Mouse (Mus musculus) ES-CJ7 (cell line): ENCODE measurements at regions not wholly inside any gene's neighbourhood (a gene's known extent, or its start where the extent isn't known, plus 50 kb on each side); places are given as distances from the start of the nearest gene placed in this dataset.

ENCODE experiments used
- DNase-seq: peaks from one replicate; pipeline ENCODE4 v3.0.0; 2011; ENCODE audit warnings: low read depth, low spot score

- no peak for DNase-seq
These were observed 234.9 kb downstream of the Gm5426 start for GRCm38 (mm10) chr10:96371321-96371653.

DNA sequence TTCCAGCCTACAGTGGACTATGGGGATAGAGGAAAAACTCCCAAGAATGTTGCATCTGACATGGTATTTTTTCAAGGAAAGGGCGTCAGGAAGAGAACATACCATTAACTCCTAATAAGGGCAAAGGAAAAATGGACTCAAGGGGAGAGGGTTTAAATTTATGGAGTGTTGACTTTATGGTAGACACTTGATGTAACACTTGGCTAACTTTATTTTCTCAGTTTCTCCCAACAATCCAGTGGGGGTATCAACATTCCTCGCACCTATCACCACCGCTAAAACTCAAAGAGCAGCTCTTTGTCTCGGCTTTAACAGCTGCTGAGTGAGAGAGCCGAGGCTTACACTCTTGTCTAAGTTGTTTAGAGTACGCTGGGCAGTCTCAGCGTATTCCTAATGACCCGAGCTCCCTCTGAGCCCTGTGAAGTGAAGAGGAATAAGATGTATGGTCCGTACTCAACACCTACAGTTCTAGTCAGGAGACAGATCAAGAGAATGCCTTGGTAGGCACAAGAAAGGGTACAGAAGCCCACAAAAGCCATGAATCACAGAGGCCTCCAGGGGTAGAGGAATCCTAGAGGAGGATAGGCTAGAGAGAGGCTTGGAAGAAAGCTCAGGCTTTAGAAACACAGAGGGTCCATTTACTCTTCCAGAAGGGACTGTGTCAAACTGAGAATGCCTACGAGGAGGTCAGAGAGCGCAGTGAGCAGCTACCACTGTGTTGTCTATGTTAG is 236.4 kb downstream of the Gm5426 start:
- DNase-seq, result no peak

DNA sequence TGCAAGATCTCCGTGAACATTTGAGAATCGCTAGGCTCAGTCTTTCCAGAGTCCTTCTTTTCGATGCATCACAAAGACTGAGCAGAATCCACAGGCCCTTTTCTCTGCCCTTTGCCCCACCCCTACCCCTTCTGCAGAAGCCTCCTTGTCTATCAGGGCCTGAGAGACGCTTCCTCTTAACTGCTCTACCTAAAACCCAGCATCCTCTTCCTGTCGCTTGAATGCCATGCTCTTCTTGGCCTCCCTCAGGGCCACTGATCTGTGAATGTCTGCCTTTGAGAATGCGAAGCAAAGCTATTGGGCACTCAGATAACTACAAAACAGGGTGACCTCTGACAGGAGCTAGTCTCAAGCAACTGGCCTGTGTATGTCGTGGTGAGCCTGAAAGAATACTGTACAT is 237.1 kb downstream of the Gm5426 start:
- DNase-seq, result no peak

DNA sequence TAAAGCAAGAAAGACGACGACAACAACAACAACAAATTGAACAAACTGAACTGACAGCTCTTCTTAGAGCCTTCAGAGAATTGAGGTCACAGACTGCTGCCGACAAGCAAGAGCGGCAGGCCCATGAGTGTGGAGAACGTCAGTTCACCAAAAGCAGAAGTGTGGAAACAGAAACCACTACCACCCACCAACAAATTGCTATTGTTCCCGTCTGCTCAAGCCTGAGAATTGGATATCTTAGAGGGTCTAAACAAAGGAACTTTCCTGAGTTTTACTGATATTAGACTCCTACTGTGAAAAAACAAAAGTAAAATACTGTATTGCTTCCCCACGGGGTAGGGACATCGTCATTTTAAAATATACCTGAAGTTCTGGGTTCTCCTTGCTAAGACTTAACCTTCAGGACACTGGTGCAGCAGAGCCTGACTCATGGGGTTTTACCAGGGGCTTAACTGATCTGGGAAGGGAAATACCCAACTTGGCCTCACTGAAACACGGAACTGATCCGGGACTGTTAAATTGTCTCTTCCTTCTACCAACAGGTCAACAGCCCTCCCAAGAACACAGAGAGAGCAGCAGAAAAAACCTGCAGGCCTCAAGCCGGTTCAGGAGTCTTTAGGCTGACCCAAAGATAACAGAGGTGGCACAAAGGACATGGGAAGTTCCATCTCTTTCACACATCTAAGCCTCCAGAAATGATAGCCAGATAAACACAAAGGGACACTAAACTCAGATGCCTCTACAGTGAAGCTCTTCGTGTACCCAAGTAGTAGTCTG is 238.1 kb downstream of the Gm5426 start:
- DNase-seq, result no peak

DNA sequence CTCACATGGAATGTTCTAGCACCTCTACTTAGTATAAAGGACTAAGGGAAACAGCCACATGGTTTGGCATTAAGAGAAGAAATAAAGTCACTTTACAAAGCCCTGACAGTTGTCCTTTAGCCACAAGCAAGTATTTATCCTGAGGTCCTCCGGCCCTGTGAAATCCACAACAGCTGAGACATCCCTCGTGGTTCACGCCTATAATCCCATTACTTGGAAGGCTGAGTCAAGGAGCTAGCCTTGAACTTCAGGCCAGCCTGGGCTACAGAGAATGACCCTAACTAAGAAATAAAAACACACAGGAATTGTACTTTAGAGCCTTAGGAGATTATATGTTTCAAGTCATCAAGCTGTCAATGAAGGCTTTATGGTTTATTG is 238.7 kb downstream of the Gm5426 start:
- DNase-seq, result no peak

GRCm38 (mm10) chr10:96377549-96377948 is 239.3 kb upstream of the Btg1 start:
- DNase-seq, result no peak

- DNase-seq, result no peak
These were observed 237.6 kb upstream of the Btg1 start for GRCm38 (mm10) chr10:96379016-96379771.

DNA sequence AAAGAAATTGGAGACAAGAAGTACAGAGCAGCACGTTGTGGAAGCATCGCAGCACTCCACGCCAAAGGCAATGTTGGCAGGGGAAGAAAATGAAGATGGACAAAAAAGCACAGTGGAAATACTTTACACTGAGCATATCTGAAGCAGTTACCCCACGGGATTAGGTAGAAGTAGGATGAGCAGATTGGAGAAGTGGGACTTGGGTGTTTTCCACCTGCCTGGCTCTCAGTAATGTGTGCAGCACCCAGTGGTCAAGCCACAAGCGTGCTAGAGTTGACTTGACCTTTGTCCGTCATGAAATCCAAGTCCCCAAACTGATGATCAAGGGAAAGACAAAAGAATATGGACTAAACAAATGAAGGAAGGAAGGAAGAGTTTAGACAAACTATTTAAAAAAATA is 235.1 kb upstream of the Btg1 start:
- no peak for DNase-seq

- DNase-seq, result no peak
These were observed 225.1 kb upstream of the Btg1 start for GRCm38 (mm10) chr10:96391748-96392147.

- no peak for DNase-seq
These were observed 224.0 kb upstream of the Btg1 start for GRCm38 (mm10) chr10:96392836-96393235.

GRCm38 (mm10) chr10:96394210-96394609 is 222.6 kb upstream of the Btg1 start:
- DNase-seq, result no peak

- no peak for DNase-seq
These were observed 221.8 kb upstream of the Btg1 start for GRCm38 (mm10) chr10:96395017-96395416.

GRCm38 (mm10) chr10:96397931-96398561 is 218.8 kb upstream of the Btg1 start:
- no peak for DNase-seq

DNA sequence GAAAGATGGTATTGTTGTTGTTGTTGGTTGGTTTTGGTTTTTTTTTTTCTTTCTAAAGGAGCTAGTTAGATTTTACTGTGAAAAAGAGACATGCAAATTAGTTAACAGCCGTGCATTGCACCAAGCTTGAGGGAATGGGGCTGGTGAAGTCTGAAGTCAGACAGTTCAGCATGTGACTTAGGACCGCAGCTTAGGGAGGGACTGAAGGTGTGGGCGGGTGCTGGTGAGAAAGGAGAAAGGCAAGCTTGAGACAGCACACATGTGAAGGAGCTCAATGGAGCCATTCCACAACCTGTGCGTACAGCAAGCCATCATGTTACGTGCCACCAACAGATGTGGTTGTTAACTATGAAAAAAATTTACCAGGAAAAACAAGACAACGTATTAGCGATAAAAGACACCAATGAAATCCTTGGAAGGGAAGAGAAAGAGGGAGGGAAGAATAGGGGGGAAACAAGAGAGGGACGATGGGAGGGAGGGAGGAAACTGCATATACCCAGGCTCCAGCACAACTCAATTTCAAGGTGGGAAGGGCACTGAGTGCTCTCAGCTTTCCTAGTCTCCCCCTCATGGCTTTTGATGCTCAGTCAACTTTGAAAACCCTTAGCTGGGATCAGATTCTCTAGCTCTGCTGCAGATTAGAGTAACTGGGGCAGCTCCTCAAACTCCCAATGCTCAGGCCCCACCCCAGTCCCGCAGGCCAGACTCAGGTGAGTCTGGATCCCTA is 218.1 kb upstream of the Btg1 start:
- DNase-seq, result no peak

- DNase-seq, result no peak
These were observed 217.0 kb upstream of the Btg1 start for GRCm38 (mm10) chr10:96399636-96400400.

DNA sequence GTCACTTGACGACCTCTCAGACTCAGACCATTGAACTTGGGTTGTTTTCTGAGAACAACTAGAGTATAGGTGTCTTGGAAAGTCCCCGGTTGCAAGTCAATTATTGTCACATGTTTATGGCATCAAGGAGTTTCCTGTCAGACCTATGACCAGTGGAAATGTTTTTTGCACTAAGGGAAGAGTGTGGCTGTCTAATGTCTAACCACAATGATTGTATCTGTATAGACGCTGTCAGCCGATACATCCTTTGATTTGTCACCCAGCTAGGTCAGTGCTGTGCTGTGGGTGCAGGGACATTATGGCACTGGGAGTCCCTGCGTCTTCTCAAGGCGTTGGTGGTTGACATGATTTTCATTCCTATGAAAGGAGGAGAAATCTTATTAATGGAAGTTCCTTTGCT is 216.0 kb upstream of the Btg1 start:
- no peak for DNase-seq

DNA sequence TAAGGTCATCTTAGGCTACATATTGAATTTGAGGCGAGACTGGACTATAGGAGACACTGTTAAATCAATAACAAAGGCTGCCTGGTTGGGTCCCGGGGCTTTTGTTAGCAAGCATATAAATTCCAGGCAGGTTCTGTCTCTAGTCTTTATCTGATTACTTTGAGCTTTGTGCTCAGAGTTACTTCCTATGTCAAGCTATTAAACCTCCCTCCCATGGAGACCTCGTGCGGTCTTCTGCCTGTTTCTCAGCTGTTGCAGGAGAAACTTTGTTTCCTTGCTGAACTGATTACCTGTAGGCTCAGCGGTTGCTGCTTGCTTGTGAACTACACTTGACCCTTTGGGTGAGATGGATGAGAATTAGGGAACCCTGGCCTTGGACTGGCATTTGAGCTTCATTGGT is 210.5 kb upstream of the Btg1 start:
- DNase-seq, result no peak

DNA sequence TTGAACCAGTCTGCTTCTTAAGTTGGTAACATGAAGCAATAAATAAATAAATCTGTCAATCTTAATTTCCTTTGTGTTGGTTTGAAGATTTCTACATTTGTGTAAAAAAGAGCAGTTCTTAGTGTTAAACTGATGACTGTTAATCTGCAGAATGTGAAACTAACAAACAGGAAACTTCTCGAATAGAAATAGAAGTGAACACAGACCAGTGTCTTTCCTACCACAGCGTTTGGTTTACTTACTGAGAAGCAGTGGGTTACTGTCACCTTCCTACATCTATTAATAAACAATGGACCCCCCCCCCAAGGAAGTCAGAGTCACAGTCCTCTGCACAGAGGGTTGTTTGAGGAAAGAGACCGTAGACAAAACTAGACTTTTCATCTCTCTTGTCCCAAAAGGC is 209.0 kb upstream of the Btg1 start:
- no peak for DNase-seq

GRCm38 (mm10) chr10:96408250-96408649 is 208.6 kb upstream of the Btg1 start:
- DNase-seq, result no peak

DNA sequence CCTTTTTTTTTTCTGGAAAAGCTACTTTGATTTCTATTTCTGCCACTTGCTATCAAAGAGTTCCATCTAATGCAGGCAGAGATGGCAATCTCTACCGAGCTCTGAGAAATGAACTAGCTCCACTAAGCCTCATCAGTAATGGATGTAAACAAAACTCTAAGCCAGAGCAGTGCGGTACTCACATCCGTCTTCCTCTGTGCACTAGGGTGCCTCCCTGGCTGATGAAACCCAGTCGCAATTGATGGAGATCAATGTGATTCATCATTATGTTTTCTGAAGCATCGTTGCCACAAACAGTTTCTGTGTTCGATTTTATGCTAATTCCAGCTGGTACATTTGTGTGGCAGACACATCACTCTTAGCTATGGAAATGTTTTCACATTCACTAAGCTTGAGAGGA is 206.8 kb upstream of the Btg1 start:
- DNase-seq, result no peak

- no peak for DNase-seq
These were observed 202.0 kb upstream of the Btg1 start for GRCm38 (mm10) chr10:96414807-96415206.
